Mouse (Mus musculus) right cerebral cortex, adult 2 months (tissue): ENCODE data around the gene Fbxo24.

Source experiments
- DNase-seq, 2 experiments: peaks; one replicate each; pipeline ENCODE4 v3.0.0; 2021 to 2022; ENCODE audit warnings: low spot score in 2 of 2

The Fbxo24 gene

GRCm38 (mm10) chr5:137600619-137601364 is 28.0 kb downstream of the Fbxo24 start, which contains the start of gene Mospd3:
Gene Mospd3, minus strand, starts transcription at chr5:137601058.
- DNase-seq: peak; percentile 94 to 95

- DNase-seq: no peak
Measured at GRCm38 (mm10) chr5:137600281-137600618, 28.6 kb downstream of the Fbxo24 start.

GRCm38 (mm10) chr5:137599600-137599999 is 29.2 kb downstream of the Fbxo24 start:
- no peak for DNase-seq

- DNase-seq: no peak
Measured at GRCm38 (mm10) chr5:137598100-137598826, 30.5 kb downstream of the Fbxo24 start.

- DNase-seq: no peak
Measured at GRCm38 (mm10) chr5:137597625-137598024, 31.2 kb downstream of the Fbxo24 start.

GRCm38 (mm10) chr5:137596601-137597261 is 32.1 kb downstream of the Fbxo24 start:
- no peak for DNase-seq

- no peak for DNase-seq
Measured at GRCm38 (mm10) chr5:137595921-137596320, 32.9 kb downstream of the Fbxo24 start.

GRCm38 (mm10) chr5:137590507-137590906 is 38.3 kb downstream of the Fbxo24 start:
- no peak for DNase-seq

- peak; percentile 62 to 79 for DNase-seq
Measured at GRCm38 (mm10) chr5:137584976-137585375, 43.8 kb downstream of the Fbxo24 start.

- peak in 1 of 2 experiments; percentile 55 for DNase-seq
Measured at GRCm38 (mm10) chr5:137583670-137584169, 45.1 kb downstream of the Fbxo24 start.

- no peak for DNase-seq
Measured at GRCm38 (mm10) chr5:137582702-137583101, 46.1 kb downstream of the Fbxo24 start.

GRCm38 (mm10) chr5:137580246-137580645 is 48.6 kb downstream of the Fbxo24 start:
- no peak for DNase-seq

GRCm38 (mm10) chr5:137574470-137574901 is 54.3 kb downstream of the Fbxo24 start:
- peak; percentile 50 to 55 for DNase-seq

- no peak for DNase-seq
Measured at GRCm38 (mm10) chr5:137570691-137571586, 57.9 kb downstream of the Fbxo24 start.

- no peak for DNase-seq
Measured at GRCm38 (mm10) chr5:137570181-137570580, 58.6 kb downstream of the Fbxo24 start.

- DNase-seq: no peak
Measured at GRCm38 (mm10) chr5:137569665-137570064, 59.1 kb downstream of the Fbxo24 start, which contains the start of gene Tfr2. Gene Tfr2, plus strand, starts transcription at chr5:137569840.

- no peak for DNase-seq
Measured at GRCm38 (mm10) chr5:137569031-137569430, 59.8 kb downstream of the Fbxo24 start.

- DNase-seq: no peak
Measured at GRCm38 (mm10) chr5:137568223-137568798, 60.5 kb downstream of the Fbxo24 start.

- no peak for DNase-seq
Measured at GRCm38 (mm10) chr5:137566416-137566815, 62.4 kb downstream of the Fbxo24 start.

- no peak for DNase-seq
Measured at GRCm38 (mm10) chr5:137565744-137566143, 63.1 kb downstream of the Fbxo24 start.

- DNase-seq: peak; percentile 41 to 47
Measured at GRCm38 (mm10) chr5:137562965-137563364, 65.8 kb downstream of the Fbxo24 start.
